Mouse (Mus musculus): Measurements from ENCODE around the gene Atg9a.

DNA sequence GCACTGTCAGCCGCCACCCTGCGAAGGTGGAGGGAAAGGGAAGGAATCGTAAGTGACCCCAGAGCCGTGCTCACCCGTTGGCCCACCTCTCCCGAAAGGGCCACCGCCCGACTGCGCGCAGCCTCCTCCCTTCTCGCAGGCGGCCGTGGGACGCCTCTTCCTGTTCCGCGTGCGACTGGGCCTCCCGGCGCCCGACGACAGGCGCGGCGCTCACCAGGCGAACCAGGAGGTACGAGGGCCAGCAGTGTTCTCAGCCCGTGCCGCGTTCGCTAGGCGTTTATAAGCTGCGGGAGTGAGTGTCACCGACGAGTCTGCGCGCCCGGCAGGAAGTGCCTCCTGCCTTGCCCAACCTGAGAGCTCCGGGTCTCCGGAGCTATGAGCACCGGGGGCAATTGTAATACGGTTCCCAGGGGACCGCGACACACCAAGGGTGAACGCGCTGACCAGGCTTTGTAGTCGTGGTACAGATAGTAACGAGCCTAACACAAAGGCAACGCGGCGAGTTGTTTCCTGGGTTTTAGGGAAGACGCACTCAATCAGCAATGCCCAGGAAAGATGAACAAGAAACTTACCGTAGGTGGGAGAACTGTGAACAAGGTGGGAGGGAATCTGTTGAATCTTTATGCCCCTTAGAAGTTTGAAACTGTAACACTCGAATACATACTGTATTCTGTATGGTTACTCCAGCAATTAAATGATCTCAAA is 50.4 kb downstream of the Atg9a start:
- no peak for TF ChIP-seq CHD2 (IDR thresholded peaks at IDR 0.05; ENCODE audit: low read length)
- TF ChIP-seq RAD21 (IDR thresholded peaks at IDR 0.05; ENCODE audit: low read depth, low read length), result no peak
- TF ChIP-seq CTCF (conservative IDR thresholded peaks at IDR 0.05 in 1 of 2, IDR thresholded peaks at IDR 0.05 in 1 of 2; ENCODE audit: low read depth in 2 of 2, low read length in 2 of 2), result no peak
